Mouse (Mus musculus) olfactory bulb, adult 2 months (tissue): Measurements from ENCODE around the gene C1rl.

Experiments used
- CTCF ChIP-seq: fragments of 200-500 bp; IDR thresholded peaks from 2 replicates; pipeline ENCODE4 v1.5.1; 2012; ENCODE audit warnings: low read depth, mild to moderate bottlenecking, low read length, moderate library complexity; ENCODE audit not compliant: insufficient read depth
- POLR2A ChIP-seq: fragments of 200-500 bp; IDR thresholded peaks from 2 replicates; pipeline ENCODE4 v1.6.1; 2012; ENCODE audit warnings: mild to moderate bottlenecking, low read depth, low read length, moderate library complexity; ENCODE audit not compliant: insufficient read depth

DNA sequence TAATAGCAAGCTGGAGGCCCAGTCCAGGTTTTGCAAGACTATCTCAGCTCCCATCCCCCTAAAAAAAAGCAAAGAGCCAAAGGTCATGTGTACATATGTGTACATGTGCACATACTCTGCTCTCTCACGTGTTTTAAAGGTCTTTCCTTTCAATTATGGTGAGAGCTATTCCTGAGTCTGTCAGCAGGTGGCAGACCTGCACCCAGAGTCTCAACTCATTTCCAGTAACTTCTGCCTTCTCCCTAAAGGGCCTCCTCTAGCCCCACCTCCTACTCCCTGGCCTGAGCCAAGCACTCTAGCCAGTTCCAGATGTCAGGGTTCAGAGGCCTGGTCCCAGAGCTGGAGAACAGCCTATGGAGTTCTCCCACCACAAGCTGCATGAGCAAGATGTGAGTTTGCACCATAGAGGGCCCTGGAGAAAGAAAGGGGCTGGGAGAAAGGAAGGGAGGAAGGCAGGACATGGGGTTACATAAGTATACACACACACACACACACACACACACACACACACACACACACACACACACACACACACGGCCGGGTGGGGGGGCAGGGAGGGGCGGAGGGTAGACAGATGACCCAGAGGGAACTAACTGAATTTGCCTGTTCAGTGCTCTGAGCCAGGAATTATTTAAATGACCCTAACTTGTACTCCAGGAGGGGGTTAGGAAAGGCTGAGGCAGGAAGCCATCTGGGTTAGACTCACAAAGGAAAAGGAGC is at the start of gene C1rl:
- TF ChIP-seq CTCF (peak; percentile 38; the same call in 1 of the 2 replicates), POLR2A (no peak)
